Mouse (Mus musculus): Measurements from ENCODE around the gene Scaf11.
A peak's percentile ranks its signal among the peaks of the same experiment; 100 is the strongest.
"Not testable (repeated sequence)": the region's sequence is repeated elsewhere in the genome, so short reads cannot be mapped to it uniquely, and the experiment has no call there.

Scaf11 gene

GRCm38 (mm10) chr15:96460730-96461540 is at the start of gene Scaf11:
TSS of gene Scaf11 (minus strand) at chr15:96460843.
- peak; percentile 94 for DNase-seq

GRCm38 (mm10) chr15:96507097-96507840 is 46.6 kb upstream of the Scaf11 start:
- DNase-seq: peak; percentile 17

- no peak for DNase-seq
Observed at GRCm38 (mm10) chr15:96497646-96498045, 37.0 kb upstream of the Scaf11 start.

- no peak for DNase-seq
Observed at GRCm38 (mm10) chr15:96494279-96494678, 33.6 kb upstream of the Scaf11 start.

- no peak for DNase-seq
Observed at GRCm38 (mm10) chr15:96493573-96493972, 32.9 kb upstream of the Scaf11 start.

- not testable (repeated sequence) for DNase-seq
Observed at GRCm38 (mm10) chr15:96492919-96493318, 32.3 kb upstream of the Scaf11 start.

- no peak for DNase-seq
Observed at GRCm38 (mm10) chr15:96491861-96492641, 31.4 kb upstream of the Scaf11 start.

- no peak for DNase-seq
Observed at GRCm38 (mm10) chr15:96491421-96491820, 30.8 kb upstream of the Scaf11 start.

- DNase-seq: no peak
Observed at GRCm38 (mm10) chr15:96490123-96490522, 29.5 kb upstream of the Scaf11 start.

GRCm38 (mm10) chr15:96488941-96489786 is 28.5 kb upstream of the Scaf11 start:
- DNase-seq: no peak

- no peak for DNase-seq
Observed at GRCm38 (mm10) chr15:96487066-96487698, 26.5 kb upstream of the Scaf11 start.

GRCm38 (mm10) chr15:96480822-96481221 is 20.2 kb upstream of the Scaf11 start:
- no peak for DNase-seq

GRCm38 (mm10) chr15:96478006-96478405 is 17.4 kb upstream of the Scaf11 start:
- DNase-seq: no peak

- peak; percentile 85 for DNase-seq
Observed at GRCm38 (mm10) chr15:96476359-96476758, 15.7 kb upstream of the Scaf11 start.

- DNase-seq: no peak
Observed at GRCm38 (mm10) chr15:96475571-96475972, 14.9 kb upstream of the Scaf11 start.

- DNase-seq: no peak
Observed at GRCm38 (mm10) chr15:96474325-96474955, 13.8 kb upstream of the Scaf11 start.

- no peak for DNase-seq
Observed at GRCm38 (mm10) chr15:96473920-96474319, 13.3 kb upstream of the Scaf11 start.

GRCm38 (mm10) chr15:96468316-96468715 is 7.7 kb upstream of the Scaf11 start:
- DNase-seq: no peak

- no peak for DNase-seq
Observed at GRCm38 (mm10) chr15:96467844-96468243, 7.2 kb upstream of the Scaf11 start.

- no peak for DNase-seq
Observed at GRCm38 (mm10) chr15:96466362-96466903, 5.8 kb upstream of the Scaf11 start.

GRCm38 (mm10) chr15:96465076-96465475 is 4.4 kb upstream of the Scaf11 start:
- no peak for DNase-seq
